Mouse (Mus musculus) WW6 (cell line): Measurements from ENCODE around the gene B3gnt3.

Experiments used
- DNase-seq: peaks from one replicate; pipeline ENCODE4 v3.0.0-alpha.2; 2013; ENCODE audit warnings: low read depth, low spot score

B3gnt3 gene

GRCm38 (mm10) chr8:71645510-71645909 is 56.1 kb downstream of the B3gnt3 start:
- DNase-seq: no peak
